Mouse (Mus musculus) heart, adult 11 months (tissue): ENCODE measurements around the gene Arl5c.

Source experiments
- DNase-seq: peaks from one replicate; pipeline ENCODE4 v3.0.0; 2022

Arl5c gene

DNA sequence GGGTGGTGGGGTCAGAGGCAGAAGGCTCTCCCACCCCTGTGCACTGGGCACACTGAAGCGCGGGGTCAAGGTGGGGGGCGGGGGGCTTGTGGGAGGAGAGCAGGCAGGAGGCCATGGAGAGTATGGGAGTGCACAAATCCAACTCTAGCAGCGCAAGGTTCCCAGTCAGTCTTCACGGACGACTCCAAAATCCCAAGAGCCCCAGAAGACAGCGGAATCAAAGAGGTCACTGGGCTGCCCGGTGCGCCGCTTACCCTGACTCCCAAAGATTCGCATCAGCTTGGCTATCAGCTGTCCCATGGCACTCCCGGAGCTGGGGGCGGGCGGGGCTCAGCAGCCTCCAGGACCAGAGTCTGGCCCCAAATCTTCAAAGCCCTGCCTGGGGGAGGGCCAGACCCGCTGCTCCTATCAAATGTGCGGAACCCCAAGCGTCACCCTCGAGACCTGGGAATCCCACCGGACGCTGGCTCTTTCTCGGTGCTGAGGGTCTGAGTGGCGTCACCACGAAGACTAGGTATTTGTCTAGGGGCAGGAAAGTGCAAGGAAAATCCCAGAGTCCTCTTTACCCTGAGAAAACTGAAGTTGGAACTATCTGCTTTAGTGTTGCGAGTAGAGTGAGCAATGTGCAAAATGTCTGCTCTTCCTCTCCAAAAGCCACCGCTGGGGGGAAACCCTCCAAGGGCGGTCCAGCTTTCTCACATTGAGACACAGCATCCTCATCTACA, at the start of gene Arl5c:
Gene Arl5c (minus strand): TSS at position 618 of the 725 bp plus-strand sequence.
- DNase-seq, result peak; percentile 98

DNA sequence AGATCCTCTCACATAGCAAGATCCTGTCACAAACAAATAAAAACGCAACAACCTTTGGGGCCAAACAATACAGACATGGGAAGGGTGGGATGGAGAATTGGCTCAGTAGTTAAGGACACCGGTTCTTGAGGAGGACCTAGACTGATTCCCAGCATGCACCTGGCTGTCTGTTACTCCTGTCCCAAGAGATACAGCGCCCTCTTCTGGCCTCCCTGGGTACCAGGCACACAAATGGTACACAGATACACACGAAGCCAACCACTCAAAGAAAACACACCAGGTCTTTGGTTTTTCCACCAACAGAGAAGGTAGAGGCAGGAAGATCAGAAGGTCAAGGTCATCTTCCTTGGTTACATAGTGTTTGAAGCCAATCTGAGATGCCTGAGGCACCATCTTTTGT, 49.6 kb upstream of the Arl5c start:
- no peak for DNase-seq

DNA sequence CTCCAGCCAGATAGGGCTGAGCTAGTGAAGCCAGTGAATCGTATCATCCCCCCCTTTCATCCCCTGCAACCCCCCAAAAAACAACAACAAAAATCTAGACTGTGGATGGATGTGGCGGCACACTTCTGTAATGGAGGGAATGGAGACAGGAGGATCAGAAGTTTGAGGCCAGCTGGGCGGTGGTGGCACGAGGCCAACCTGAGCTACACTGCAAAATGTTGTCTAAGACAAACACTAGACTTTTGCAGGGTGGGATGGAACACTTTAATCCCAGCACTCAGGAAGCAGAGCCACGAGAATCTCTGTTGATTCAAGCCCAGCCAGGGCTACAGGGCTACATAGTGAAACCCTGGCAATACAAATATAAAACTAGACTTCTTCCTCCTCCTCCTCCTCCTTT, 48.1 kb upstream of the Arl5c start:
- no peak for DNase-seq

DNA sequence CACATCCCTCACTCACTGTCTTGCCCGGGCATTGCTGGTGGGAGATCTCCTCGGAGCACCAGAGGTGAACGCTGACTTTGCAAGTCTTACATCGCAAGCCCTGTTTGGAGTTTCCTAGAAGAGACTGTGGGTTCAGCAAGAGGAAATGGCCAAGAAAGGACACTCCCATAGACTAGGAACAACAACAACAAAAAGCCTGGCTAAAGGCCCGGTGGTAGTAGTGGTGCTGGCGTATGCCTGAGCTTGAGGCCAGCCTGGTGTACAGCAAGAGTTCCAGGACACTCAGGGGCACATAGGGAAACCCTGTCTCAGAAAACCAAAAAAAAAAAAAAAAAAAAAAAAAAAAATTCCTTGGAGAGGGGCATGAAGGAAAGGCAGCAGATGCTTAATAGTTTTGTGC, 46.8 kb upstream of the Arl5c start:
- DNase-seq, result no peak

DNA sequence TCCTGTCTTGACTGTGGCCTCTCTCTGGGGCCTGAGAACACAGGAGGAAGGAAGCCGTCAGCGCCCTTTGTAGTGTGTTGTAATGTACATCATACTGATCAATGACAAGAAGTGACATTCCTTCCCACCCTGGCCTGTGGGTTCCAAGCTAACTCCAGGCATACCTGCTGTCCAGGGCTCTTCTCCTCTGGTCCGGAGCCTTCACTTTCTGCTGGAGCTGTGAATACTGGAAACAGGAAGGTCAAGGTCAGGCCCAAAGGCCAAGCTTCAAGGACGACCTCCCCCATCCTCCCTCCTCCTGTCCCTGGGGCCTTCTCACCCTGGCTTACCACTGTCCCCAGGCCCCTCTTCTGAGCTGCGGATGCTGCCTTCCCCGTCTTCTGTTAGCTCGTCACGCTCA, 45.0 kb upstream of the Arl5c start:
- DNase-seq, result no peak

DNA sequence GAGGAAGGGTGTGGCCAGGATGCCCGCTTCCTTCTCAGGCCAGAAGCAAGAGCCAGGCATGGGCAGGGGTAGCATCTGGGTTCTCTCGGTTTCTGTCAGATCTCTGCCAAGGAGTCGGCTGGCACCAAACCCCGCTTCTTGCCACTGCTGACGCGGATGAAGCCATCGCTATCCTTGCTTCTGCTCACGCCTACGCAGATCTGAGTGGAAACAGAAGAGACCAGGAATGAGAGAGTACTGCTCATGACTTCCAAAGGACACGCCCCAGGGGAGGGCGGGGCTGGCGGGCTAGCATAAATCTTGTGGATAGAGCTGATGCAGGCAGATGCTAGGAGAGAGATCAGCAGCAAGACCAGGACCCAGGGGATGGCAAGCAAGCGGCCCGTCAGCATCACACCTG, 41.9 kb upstream of the Arl5c start:
- DNase-seq, result no peak

DNA sequence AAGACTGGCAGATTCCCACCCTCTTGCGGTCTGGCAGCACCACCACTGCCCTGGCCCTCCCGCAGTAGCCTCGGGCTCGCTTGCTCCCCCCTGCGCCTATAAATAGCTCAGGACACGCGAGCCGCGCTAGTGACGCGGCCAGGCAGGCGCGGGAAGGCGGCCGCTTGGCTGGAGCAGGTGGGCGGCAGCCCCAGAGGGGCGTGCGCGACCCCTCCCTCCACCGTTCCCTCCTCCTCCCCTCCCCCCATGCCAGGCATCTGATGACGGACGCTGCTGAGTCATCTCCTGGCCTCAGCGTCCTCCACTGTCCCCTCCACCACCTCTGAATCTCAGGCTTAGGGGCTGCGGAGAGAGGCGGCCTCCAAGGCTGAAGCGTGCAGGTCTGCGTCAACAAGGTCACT, 40.0 kb upstream of the Arl5c start:
- DNase-seq, result peak; percentile 95

DNA sequence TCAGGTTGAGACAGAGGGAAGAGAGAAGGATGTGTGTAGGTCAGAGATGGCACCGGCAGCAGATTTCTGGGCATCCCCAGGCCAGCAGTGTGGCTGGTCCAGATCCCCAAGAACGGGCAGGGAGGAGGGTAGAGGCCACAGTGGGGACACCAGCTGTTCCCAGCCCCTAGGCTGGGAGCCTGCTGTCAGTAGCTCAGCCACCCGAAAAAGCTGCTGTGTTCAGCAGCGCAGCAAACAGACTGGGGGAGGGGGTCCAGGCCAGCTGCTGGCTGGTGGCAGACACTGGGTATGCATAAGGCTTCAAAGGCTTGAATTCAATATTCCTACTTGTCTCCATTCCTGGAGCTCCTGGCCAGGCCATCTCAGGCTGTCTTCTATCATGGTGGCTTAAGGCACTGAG, 38.9 kb upstream of the Arl5c start:
- DNase-seq, result no peak

DNA sequence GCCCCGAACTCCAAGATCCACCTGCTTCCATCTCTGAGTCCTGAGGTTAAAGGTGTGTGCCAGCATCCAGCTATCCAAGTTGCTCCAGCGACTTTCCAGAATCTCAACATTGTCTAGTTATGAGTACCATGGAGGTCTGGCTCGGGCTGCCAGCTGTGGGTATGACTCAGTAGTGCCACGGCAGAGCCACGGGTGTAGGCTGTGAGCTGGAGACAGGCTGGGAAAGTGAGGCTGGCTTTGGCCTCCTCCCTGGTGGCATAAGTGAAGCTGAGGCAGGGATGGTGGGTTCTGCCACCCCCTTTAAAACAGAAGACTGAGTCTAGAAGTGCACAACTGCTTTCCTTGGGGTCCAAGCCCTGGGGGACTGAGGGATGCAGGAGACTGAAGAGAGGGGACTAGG, 38.1 kb upstream of the Arl5c start:
- DNase-seq, result no peak

DNA sequence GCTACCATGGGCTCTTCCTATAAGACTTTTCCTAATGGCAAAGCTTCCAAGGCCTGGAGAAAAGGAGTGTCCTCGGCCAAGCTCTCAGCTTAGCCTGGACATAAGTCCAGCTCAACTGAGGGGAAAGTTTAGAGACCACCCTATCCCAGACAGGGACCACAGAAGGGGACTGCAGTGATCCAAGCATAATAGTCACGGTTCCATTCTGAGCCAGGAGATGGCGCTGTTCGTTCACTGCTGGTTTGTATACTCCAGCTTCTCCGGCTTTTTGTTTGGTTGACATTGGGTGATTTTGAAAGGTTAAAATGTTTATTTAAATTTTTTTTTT, 35.4 kb upstream of the Arl5c start:
- DNase-seq, result no peak

DNA sequence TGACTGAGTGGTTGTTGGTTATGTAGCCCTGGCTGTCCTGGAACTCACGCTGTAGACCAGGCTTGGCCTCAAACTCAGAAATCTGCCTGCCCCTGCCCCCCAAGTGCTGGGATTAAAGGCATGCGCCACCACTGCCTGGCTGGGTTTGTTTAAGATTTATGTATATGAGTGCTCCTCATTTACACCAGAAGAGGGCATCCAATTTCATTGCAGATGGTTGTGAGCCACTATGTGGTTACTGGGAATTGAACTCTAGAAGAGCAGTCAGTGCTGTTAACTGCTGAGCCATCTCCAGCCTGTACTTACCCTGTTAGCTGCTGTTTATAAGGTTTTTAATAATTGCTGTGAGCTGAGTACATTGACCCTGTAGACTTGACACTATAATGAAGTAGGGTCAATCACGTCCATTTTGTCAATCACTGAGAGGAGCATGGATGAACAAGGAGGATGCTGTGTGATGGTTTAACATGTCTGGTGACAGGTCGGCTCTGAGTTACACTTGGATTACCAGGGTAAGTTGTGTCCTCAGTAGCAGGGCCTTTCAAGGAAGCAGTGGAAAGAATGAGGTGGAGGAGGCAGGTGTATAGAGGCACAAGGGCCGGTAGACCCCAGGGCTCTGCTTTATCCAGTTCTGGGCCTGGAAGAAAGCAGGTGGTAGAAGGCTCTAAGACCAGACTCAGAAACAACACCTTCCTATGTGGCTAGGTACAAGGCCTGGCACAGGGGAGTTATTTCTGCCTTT, 34.9 kb upstream of the Arl5c start:
- no peak for DNase-seq

DNA sequence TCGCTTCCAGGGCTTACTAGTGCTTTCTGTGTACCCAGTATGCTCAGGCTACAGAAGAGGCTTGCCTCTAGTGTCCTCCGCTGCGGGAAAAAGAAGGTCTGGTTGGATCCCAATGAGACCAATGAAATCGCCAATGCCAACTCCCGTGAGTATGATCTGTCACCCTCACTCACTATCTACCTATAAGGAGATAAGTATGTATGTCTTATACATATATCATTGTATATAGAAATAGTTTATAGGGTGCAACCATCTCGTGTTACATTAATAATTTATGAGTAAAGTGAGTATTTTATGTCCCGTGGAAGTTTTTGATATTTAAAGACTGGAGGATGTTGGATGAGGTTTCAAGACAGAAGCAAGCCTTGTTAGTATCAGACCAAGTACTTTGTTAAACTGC, 31.8 kb upstream of the Arl5c start:
- no peak for DNase-seq

DNA sequence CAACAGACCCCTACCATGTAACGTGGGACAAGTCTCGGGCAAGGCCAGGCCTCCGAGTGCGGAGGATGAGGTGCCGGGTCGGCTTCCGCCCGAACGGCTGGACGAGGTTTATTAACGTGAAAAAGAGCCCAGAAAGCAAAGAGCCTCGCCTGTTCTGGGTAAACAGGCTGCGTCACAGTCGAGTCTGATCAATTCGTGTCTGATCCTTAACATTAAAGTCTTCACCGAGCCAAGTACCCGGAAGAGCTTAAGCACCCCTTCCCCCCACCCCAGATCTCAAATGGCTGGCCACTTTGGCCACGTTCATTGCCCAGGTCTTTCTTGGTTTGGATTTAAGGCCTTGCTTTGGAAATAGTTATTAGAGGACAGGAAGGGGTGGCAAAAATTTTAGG, 31.3 kb upstream of the Arl5c start:
- DNase-seq, result no peak

DNA sequence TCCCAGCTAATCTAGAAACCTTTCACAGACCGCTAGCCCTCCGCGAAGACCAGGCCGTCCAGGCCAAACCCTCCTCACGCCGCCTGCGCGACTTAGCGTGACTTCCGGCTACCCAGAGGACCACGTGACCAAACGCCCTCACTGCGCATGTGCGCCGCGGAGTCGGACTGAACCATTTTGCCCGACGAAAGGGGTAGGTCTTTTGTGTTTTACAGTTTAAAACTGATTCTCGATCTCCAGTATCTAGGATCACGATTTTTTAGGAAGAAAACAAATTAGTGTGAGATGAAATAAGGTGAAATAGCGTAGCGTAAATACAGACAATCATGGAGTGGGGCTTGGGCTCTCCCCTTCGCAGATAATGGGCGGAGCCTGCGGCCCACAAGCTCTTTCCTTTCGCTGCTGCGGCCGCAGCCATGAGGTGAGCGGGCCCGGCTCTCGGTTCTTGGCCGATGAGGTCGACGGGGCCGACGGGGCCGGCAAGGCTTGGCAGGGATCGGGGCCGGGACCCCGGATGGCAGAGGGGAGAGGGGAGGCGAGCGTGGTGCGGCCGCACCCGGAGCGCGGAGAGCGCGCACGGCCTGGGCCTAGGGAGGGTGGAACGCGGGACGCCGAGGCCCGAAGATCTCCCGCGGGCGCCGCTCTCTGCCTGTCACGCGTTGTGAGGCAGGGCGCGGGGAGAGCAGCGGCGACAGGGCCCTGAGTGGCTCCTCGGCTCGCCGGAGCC, 30.8 kb upstream of the Arl5c start, which contains the start of gene Rpl19:
Gene Rpl19 (plus strand): TSS at position 141 of the 727 bp plus-strand sequence.
- peak; percentile 99 for DNase-seq

DNA sequence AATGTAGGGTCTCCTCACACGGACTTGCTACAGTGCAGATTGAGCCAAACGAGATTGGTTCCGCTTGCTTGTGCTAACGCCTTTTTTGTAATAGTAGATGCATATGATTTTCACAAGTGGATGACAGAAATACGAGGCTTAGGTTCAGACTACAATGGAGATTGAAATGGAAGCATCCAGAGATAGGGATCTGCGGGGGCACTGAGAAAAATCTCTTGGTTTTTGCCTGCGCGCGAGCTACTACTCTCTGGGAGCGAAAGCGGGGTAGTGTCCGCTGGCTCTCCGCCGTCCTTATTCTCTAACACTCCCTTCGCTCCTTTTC, 30.2 kb upstream of the Arl5c start:
- no peak for DNase-seq

DNA sequence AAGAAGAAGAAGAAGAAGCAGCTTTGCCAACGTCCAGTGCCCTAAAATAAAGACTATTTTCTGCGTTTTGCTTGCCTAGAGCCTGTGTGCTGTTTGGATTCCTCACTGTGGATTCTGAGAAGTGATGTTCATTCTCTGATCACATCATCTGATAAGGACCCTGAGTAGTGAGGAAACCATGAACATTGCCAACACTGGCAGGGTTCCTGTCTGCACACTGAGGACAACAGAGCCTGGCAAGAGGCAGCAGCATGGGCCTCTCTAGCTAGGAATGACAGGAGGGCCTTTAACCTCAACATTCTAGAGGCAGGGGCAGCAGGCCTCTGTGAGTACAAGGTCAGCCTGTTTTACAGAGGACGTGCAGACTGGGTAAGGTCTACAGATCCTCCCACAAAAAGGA, 28.5 kb upstream of the Arl5c start:
- DNase-seq, result no peak

DNA sequence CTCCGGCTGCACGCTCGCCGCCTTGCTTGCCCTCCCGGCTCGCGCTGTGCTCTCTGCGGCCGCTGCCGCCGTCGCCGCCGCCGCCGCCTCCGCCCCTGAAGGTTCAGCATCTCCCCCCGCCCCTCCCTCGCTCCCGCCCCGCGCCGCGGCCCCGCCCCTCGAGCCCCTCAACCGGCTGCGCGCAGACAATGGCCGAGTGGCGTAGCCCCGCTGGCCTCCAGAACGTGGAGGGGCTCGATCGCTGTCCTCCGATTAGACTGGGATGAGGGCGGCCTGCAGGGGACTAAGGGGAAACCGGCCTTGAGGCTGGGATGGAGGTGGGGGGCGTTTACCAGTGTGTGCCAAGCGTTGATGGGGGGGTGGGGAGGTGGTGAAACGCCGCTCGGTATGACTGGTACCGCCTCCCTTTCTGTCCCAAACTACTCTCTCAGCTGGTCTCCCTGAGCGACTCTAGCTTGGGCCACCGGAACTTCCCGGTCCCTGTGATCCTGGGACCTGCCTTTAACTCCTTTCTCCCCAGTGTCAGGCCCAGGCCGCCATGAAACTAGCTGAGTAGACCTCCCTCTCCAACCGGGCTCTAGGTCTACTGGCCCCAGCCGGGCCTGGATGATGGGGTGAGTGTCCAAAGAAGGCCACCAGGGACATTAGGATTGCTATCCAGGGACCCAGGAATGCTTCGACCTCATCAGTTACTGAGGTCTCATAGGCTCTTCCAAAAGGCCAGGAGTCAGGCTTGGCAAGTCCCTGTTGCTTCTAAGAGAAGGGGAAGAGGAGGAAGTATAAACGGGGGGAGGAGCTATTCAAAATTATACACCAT, 26.8 kb upstream of the Arl5c start, which contains the start of gene Cacnb1:
Gene Cacnb1 (minus strand): TSS at position 480 of the 817 bp plus-strand sequence.
- DNase-seq, result peak; percentile 98

DNA sequence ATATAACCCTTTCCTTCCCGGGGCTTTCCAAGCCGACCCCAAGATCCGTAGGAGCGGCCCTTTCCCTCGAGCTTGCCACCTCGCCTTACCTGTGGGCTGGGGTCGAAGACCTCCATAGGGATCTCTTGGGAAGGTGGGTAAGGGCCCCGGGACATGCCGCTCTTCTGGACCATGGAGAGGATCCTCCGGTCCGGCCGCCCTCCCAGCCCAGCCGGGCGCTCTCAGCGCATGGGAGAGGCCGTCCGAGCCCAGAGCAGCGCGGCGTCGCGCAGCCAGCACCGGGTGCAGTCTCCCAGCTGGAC, 26.2 kb upstream of the Arl5c start:
- DNase-seq, result no peak

DNA sequence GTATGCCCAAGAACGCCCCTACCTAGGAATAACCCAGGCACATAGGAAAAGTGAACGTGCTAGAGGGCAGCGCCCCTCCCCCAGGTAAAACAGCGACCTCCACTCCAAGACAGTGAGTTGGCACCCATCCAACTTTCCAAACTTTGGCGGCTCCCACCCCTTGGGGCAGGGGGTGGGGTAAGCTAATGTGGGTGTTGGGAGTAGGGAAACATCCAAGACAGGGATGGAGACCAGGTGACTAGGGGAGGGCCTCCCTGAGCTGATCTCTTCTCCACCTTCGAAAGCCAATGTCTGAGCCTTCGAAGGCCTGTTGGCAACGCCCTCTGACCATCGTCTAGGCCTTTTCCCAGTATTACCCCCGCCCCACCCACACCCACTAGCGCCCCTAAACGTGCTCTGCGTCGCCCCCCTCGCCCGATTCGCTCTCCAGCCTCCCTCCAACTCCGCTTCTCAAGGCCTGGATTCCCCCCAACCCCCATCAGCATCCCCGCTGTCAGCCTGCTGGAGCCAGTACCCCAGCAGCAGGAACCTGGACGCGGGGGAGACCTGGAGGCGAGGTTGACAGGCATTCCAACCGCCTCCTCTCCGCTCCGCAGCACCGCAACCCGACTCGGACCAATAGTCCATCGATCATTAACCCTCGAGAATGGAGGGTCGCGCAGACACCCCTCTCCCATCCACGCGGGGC, 25.7 kb upstream of the Arl5c start:
- peak; percentile 95 for DNase-seq

DNA sequence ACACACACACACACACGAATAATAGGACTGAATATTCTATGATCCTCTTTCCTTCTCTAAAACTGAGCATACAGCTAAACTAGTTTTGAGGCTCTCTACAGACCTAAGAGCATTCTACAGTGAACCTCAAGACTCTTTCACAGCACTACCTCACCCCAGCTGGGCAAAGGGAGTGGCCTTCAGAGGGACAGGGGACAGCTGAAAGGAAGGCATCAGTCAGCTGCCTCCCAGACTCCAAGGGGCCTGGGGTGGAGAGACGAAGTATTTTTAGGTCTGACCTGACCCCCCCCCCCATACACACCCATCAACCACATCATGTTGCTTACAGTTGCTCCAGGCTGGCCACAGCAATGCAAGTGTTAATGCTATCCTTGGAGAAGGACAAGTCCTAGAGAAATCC, 25.1 kb upstream of the Arl5c start:
- DNase-seq, result no peak

DNA sequence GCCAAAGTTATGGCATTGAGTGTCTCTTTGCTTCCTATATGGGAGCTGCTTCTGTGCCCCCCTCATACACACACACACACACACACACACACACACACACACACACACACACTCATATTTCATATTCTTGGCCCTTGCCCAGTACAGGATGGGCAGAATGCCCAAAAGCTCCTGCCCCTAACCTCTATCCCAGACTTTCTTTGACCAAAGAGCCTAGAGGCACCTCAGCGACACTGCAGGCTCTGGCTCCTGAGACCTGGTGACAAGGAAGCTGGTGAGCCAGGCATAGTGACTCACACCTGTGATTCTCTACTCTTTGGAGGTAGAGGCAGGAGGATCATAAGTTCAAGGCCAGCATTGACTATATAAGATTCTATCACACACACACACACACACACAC, 24.7 kb upstream of the Arl5c start:
- DNase-seq, result no peak

DNA sequence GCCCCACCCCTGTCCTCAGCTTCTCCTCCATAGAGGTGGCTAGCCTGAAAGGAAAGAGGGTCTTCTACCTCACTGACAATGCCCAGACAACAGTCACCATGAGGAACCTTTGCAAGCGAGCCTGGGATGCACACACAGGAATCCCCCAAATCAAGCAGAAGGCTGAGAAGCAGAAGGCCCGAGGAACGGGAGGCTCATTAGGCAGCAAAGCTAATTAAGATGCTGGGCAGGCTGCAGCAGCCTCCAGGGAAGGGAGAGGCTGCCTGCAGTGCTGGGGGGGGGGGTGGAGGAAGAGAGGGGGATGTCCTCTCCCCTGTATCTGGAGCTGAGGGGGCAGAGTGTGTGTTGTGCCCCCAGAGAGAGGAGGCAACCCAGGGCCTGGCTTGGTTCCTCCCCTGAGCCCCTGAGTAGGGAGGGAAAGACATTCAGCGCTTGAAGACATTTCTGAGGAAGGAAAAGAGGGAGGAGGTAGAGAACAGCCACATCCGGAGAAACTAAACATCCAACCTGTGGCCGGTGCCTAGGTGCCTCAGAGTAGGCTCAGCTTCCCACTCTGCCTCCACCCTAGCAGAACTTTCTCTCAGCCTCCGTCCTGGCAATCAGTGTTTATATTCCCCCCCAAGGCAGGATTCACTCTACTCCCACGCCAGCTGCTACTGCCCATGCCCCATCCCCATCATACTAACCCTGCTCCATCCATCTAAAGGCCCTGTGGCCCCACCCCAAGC, 24.1 kb upstream of the Arl5c start:
- no peak for DNase-seq
